Mouse (Mus musculus) neutrophil, adult 5-6 weeks (primary cell): Measurements from ENCODE around the gene Sfta2. TPM values are rescaled to one million over a fixed set of nuclear protein-coding genes. Genes with fewer than 3 reads are reported as not detected.

Source experiments
- ATAC-seq: fragments of 151-379, 151-347 bp; 2 replicates; pipeline ENCODE4 v1.8.0; 2017; ENCODE audit warnings: mild to moderate bottlenecking, moderate TSS enrichment; ENCODE audit not compliant: insufficient number of reproducible peaks, poor library complexity, low FRiP score, severe bottlenecking; ENCODE audit errors: extremely low read depth
- total RNA-seq: library from RNA; stranded (forward); fragments of 200-1000 nt; gene quantifications from 2 replicates; pipeline ENCODE4 v1.2.3, GENCODE M21; 2017

The Sfta2 gene
- total RNA-seq, 1 experiment from 2014 or later: not detected

DNA sequence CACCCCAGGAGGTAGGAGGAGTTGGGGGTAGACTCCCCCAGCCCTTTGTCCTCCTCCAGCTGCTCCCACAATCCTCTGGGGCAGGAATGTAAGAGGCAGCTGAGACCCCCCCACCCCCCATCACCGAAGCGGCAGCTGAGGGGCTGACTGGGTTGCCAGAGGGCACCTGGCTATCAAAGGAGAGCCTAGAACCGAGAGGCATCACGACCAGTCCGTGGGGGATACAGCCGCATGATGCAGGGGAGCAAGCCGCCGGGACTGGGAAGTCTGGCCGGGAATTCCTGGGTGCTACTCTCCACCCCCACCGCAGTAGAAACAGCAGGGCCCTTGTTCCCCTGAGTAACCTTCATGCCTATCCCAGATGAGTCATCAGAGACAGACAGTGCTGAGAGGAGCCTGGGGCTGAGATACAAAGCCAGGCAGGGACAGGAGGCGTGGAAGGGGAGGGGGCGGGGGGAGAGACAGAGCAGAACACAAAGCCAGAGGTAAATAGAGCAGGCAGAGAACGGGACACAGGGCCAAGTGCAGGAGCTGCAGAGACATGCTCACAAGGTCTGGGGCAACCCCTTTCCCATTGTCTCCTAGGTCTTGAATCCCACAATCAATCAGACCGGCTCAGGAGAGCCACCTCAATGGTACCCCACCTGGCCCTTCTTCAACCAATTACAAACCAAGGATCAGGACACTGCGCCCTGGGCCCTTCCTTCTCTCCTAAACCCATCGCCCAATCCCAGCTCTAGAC, 96.6 kb downstream of the Sfta2 start:
- ATAC-seq: no peak

DNA sequence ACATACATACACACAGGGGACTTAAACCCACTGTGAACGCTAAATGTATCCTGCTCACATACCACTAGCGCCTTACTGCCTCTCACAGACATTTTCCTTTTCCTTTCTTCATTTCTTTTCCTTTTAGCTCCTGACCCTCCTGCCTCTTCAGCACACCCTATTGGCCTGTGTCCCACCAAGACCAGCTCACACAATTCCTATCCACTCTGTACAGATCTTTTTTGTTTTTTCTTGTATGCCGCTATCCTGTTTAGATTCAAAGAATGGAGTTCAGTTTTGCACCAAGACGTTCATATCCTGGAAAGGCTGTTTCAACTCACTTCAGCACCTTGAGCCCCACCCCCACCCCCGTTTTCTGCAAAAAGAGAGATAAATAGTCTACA, 97.1 kb downstream of the Sfta2 start:
- no peak for ATAC-seq

DNA sequence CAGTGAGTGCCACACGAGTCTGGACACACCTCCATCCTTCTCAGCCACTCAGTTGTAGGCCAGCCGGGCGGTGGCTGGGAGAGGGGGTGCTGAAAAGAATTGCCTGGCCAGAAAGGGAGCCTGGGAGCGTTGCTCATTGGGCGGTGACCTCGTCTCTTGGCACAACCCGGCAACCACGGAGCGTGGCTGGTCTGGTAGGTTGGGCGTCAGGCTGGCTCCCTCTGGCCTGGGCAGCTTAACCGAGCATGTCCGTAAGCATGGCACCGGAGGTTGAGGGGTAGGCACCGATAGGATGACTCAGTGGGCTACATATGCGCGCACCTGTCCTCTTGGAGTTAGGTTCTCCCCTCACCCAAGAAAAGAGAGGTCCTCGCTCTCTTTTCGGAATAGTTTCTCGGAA, 98.6 kb downstream of the Sfta2 start:
- ATAC-seq: no peak

Other genes with a start within 250 kb of the Sfta2 start
- gene H2-Q4, start 221.9 kb upstream of the Sfta2 start, total RNA-seq: 170 and 176 TPM in 2 replicates
- gene H2-Q6, start 176.7 kb upstream of the Sfta2 start, total RNA-seq: 259 and 274 TPM in 2 replicates
- 160 and 166 TPM in 2 replicates for gene H2-Q7, start 162.4 kb upstream of the Sfta2 start, total RNA-seq
- 384 and 428 TPM in 2 replicates for gene H2-Q10, start 131.5 kb upstream of the Sfta2 start, total RNA-seq
- 0.49 TPM in 1 of 2 replicates, not detected in the other for gene Pou5f1, start 95.5 kb upstream of the Sfta2 start, total RNA-seq
- 1.4 and 2.5 TPM in 2 replicates for gene Tcf19, start 84.7 kb upstream of the Sfta2 start, total RNA-seq
- gene Cchcr1, start 84.4 kb upstream of the Sfta2 start, total RNA-seq: 3.1 TPM in 2 replicates
- not detected in 2 replicates for gene Psors1c2, start 68.3 kb upstream of the Sfta2 start, total RNA-seq
- not detected in 2 replicates for gene Cdsn, start 49.4 kb upstream of the Sfta2 start, total RNA-seq
- gene 2300002M23Rik, start 34.1 kb upstream of the Sfta2 start, total RNA-seq: not detected in 2 replicates
- gene Gm9573, start 25.1 kb downstream of the Sfta2 start, total RNA-seq: 0.37 and 3.3 TPM in 2 replicates
- gene Mucl3, start 42.1 kb downstream of the Sfta2 start, total RNA-seq: not detected in 2 replicates
- 11.8 and 13.8 TPM in 2 replicates for gene Vars2, start 66.0 kb downstream of the Sfta2 start, total RNA-seq
- gene Gtf2h4, start 72.2 kb downstream of the Sfta2 start, total RNA-seq: 7.0 and 15.5 TPM in 2 replicates
- gene Ddr1, start 103.1 kb downstream of the Sfta2 start, total RNA-seq: 0.81 TPM in 1 of 2 replicates, not detected in the other
- gene Ier3, start 220.1 kb downstream of the Sfta2 start, total RNA-seq: 74.1 and 100 TPM in 2 replicates
- gene Flot1, start 221.7 kb downstream of the Sfta2 start, total RNA-seq: 172 and 193 TPM in 2 replicates
- gene Tubb5, start 236.8 kb downstream of the Sfta2 start, total RNA-seq: 182 and 191 TPM in 2 replicates
- 22.5 and 30.7 TPM in 2 replicates for gene Mdc1, start 240.0 kb downstream of the Sfta2 start, total RNA-seq